Mouse (Mus musculus): ENCODE results near the gene Ctsg. TPM values are rescaled to one million over a fixed set of nuclear protein-coding genes. Genes with fewer than 3 reads are reported as not detected.

The Ctsg gene
- total RNA-seq, 2 experiments from 2014 or later: not detected

Small RNAs within 50 kb of the gene (microRNA-seq; reads per million reads assigned to microRNA genes)
- gene Mir6949: 0 reads per million in 2 experiments

Other genes with a start within 250 kb of the Ctsg start
- 1 to 10 TPM; 6.7 to 7.3 TPM for gene Nynrin, start 248.6 kb downstream of the Ctsg start, total RNA-seq (2021)
- gene Cbln3, start 218.2 kb downstream of the Ctsg start, total RNA-seq (2021): under 1 TPM; 0.37 to 0.43 TPM
- 10 to 100 TPM; 10.6 to 11.7 TPM for gene Khnyn, start 217.6 kb downstream of the Ctsg start, total RNA-seq (2021)
- gene Sdr39u1, start 202.3 kb downstream of the Ctsg start, total RNA-seq (2021): 10 to 100 TPM; 68.5 to 70.7 TPM
- under 1 TPM; 0.42 to 0.96 TPM for gene Cma1, start 157.9 kb downstream of the Ctsg start, total RNA-seq (2021)
- gene Cma2, start 151.6 kb downstream of the Ctsg start, total RNA-seq (2021): not detected
- not detected for gene Mcpt1, start 84.6 kb downstream of the Ctsg start, total RNA-seq (2021)
- gene Mcpt9, start 72.1 kb downstream of the Ctsg start, total RNA-seq (2021): not detected
- gene Mcpt2, start 60.5 kb downstream of the Ctsg start, total RNA-seq (2021): not detected
- under 1 TPM in 1 of 2 experiments, not detected in 1; 0.35 TPM for gene Mcpt4, start 40.3 kb downstream of the Ctsg start, total RNA-seq (2021)
- not detected for gene Mcpt8, start 17.3 kb downstream of the Ctsg start, total RNA-seq (2021)
- not detected for gene Gzme, start 18.1 kb upstream of the Ctsg start, total RNA-seq (2021)
- gene Gzmd, start 30.0 kb upstream of the Ctsg start, total RNA-seq (2021): not detected
- gene Gzmg, start 57.0 kb upstream of the Ctsg start, total RNA-seq (2021): not detected
- not detected for gene Gzmn, start 72.0 kb upstream of the Ctsg start, total RNA-seq (2021)
- gene Gzmf, start 108.8 kb upstream of the Ctsg start, total RNA-seq (2021): not detected
- not detected for gene Gzmc, start 132.1 kb upstream of the Ctsg start, total RNA-seq (2021)
- gene Gzmb, start 159.7 kb upstream of the Ctsg start, total RNA-seq (2021): not detected